Mouse (Mus musculus): Measurements from ENCODE around the gene Phb. TPM values are rescaled to one million over a fixed set of nuclear protein-coding genes. Genes with fewer than 3 reads are reported as not detected.
A peak's percentile ranks its signal among the peaks of the same experiment; 100 is the strongest.

Gene Phb
- polyA plus RNA-seq, 1 experiment from 2014 or later, result 205 TPM

DNA sequence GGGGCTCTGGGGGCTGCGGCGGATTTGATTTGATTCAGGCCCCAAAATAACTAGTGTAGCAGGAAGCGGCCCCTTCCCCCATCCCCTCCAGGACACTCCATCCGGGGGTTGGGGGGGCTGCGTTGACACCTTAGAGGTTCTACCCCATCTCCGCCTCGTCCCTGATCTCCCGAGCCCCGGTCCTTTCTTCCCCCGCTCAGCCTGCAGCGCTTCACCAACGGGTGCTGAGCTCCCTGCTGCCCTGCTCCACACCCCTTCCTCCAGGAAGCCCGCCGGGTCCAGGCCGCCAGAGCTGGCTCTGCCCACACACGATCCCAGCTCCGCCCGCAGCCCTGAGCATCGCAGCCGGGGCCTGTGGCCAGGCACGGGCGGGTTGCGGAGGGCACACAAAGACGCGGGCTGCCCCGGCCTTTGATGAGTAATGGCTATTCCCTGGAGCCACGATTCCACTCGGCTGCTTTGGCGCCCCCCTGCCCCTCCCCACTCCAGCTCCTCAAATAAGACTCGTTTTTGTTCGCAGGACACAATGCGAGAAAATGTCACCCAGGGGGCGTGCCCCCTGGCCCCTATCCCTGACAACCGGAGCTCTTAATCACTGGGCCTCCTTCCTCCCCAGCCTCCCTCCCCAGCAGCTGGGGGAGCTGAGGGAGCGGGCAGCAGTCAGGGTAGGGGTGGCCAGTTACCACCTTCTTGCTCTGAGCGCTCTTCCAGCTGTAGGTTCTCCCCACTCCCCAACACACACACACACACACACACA lies 21.2 kb upstream of the Phb start:
- ATAC-seq (replicated peaks; ENCODE audit: low FRiP score), result peak; percentile 44; the same call in 1 of the 2 replicates
- 1% methylated on average over 34 of the region's 36 CpGs for WGBS
- Histone ChIP-seq H3K27me3 (ENCODE audit: control insufficient read depth, insufficient read depth, low read length) (peaks cover 12% of the 10 kb centered on the region), H3K27ac (ENCODE audit: low read depth, low read length) (no peak overlapping the region), H3K36me3 (ENCODE audit: control insufficient read depth, insufficient read depth, low read length) (no peaks in the 10 kb centered on the region), H3K4me2 (ENCODE audit: low read depth, low read length, severe bottlenecking) (peak overlapping the region; percentile 46), H3K9me3 (ENCODE audit: control insufficient read depth, low read length) (no peaks in the 10 kb centered on the region), H3K4me3 (ENCODE audit: low read depth, low read length) (0 out of 2 replicates have a peak overlapping the region, but pooled peaks have one; percentile 8), H3K4me1 (replicated peaks; ENCODE audit: control insufficient read depth, insufficient read depth, low read length) (peaks cover 21% of the 10 kb centered on the region), H3K9ac (ENCODE audit: low read length) (peak overlapping the region; percentile 44)
- peak; percentile 80 for DNase-seq (ENCODE audit: low spot score)

DNA sequence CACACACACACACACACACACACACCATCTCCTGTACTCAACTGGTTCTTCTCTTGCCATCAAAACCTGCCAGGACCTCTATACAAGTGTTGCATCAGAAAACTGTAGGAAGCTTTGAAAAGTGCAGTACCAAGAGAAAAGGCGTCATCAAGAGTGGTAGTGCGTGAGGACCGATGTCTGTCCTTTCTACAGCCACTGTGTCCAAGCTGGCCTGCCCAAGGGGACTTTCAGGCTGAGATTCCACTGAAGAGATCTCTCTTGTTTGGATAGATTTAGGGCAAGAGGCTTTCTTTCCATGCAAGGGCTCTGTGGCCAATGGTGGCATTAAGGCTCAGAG lies 20.6 kb upstream of the Phb start:
- Histone ChIP-seq H3K36me3 (ENCODE audit: control insufficient read depth, insufficient read depth, low read length) (no peaks in the 10 kb centered on the region), H3K4me3 (ENCODE audit: low read depth, low read length) (no peak overlapping the region), H3K4me2 (ENCODE audit: low read depth, low read length, severe bottlenecking) (no peak overlapping the region), H3K27me3 (ENCODE audit: control insufficient read depth, insufficient read depth, low read length) (peaks cover 12% of the 10 kb centered on the region), H3K9me3 (ENCODE audit: control insufficient read depth, low read length) (no peaks in the 10 kb centered on the region), H3K9ac (ENCODE audit: low read length) (no peak overlapping the region), H3K4me1 (replicated peaks; ENCODE audit: control insufficient read depth, insufficient read depth, low read length) (peaks cover 21% of the 10 kb centered on the region), H3K27ac (ENCODE audit: low read depth, low read length) (no peak overlapping the region)
- WGBS, result 45% methylated on average over 3 of the region's 3 CpGs
- DNase-seq (ENCODE audit: low spot score), result no peak
- ATAC-seq (replicated peaks; ENCODE audit: low FRiP score), result no peak

DNA sequence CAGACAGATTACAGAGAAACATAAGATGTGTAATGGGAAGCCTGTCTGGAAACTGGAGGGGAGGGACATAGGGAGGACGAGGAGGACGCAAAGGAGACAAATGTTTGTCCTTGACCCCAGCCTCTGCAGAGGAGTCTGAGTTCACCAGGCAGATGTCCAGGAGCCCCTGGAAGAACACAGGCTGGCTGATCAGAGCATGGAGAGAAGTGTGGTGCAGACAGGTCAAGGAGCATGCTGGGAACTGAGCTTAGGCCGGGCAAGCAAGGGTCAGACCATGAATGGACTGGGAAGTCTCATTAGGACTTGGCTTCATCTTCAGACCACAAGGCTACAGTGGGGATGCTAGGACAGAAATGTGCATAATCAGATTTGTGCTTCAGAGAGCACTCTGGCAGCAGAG lies 19.0 kb upstream of the Phb start:
- H3K27ac ChIP-seq (ENCODE audit: low read depth, low read length), result no peak overlapping the region

DNA sequence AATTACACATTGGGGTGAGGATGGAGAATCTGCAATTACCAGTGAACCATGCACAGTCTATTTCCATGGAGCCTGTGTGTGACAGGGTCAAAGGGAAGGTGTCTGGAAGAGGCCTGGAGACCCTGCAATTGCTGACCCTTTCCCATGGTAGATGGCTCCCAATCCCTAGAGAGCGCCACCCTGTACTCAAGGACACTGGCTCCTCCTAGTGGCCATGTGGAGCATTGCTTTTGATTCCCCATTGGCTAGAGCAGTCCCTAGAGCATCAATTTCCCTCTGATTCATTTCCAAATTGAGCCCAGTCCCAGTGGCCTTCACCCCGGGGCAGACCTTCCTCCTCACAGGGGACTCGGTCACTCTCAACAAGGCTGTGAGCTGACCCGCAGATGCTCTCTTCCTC lies 17.9 kb upstream of the Phb start:
- Histone ChIP-seq H3K36me3 (ENCODE audit: control insufficient read depth, insufficient read depth, low read length) (no peaks in the 10 kb centered on the region), H3K4me3 (ENCODE audit: low read depth, low read length) (no peak overlapping the region), H3K9ac (ENCODE audit: low read length) (no peak overlapping the region), H3K4me1 (replicated peaks; ENCODE audit: control insufficient read depth, insufficient read depth, low read length) (peaks cover 17% of the 10 kb centered on the region), H3K4me2 (ENCODE audit: low read depth, low read length, severe bottlenecking) (no peak overlapping the region), H3K9me3 (ENCODE audit: control insufficient read depth, low read length) (no peaks in the 10 kb centered on the region), H3K27ac (ENCODE audit: low read depth, low read length) (no peak overlapping the region), H3K27me3 (ENCODE audit: control insufficient read depth, insufficient read depth, low read length) (peaks cover 12% of the 10 kb centered on the region)
- DNase-seq (ENCODE audit: low spot score), result peak; percentile 87
- peak; percentile 67 for ATAC-seq (replicated peaks; ENCODE audit: low FRiP score)
- 1% methylated on average over 4 of the region's 4 CpGs for WGBS

More for the DNA sequence above, 19.0 kb upstream of the Phb start:
- Histone ChIP-seq H3K4me1 (replicated peaks; ENCODE audit: control insufficient read depth, insufficient read depth, low read length) (peaks cover 19% of the 10 kb centered on the region), H3K4me3 (ENCODE audit: low read depth, low read length) (no peak overlapping the region), H3K36me3 (ENCODE audit: control insufficient read depth, insufficient read depth, low read length) (no peaks in the 10 kb centered on the region), H3K27me3 (ENCODE audit: control insufficient read depth, insufficient read depth, low read length) (peaks cover 12% of the 10 kb centered on the region), H3K9me3 (ENCODE audit: control insufficient read depth, low read length) (no peaks in the 10 kb centered on the region), H3K4me2 (ENCODE audit: low read depth, low read length, severe bottlenecking) (no peak overlapping the region), H3K9ac (ENCODE audit: low read length) (no peak overlapping the region)
- no peak for DNase-seq (ENCODE audit: low spot score)
- ATAC-seq (replicated peaks; ENCODE audit: low FRiP score), result no peak
- 53% methylated on average over 3 of the region's 3 CpGs for WGBS

DNA sequence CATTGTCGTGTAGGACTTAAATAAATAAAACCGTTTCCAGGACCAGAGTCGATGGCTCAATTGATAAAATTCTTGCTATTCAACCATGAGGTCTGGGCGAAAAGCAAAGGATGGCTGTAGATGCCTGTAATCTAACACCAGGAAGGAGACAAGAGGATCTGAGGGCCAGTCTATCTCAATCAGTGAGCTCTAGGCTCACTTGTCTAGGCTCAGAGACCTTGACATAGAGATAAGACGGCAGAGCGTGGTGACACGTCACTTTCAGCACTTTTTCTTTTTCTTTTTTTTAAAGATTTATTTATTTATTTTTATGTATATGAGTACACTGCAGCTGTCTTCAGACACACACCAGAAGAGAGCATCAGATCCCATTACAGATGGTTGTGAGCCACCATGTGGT lies 17.2 kb upstream of the Phb start:
- no peak for DNase-seq (ENCODE audit: low spot score)
- H3K27ac ChIP-seq (ENCODE audit: low read depth, low read length), result no peak overlapping the region
- H3K9ac ChIP-seq (ENCODE audit: low read length), result no peak overlapping the region
- H3K27me3 ChIP-seq (ENCODE audit: control insufficient read depth, insufficient read depth, low read length), result peaks cover 4% of the 10 kb centered on the region
- H3K4me3 ChIP-seq (ENCODE audit: low read depth, low read length), result no peak overlapping the region
- ATAC-seq (replicated peaks; ENCODE audit: low FRiP score), result no peak
- no peak overlapping the region for H3K4me2 ChIP-seq (ENCODE audit: low read depth, low read length, severe bottlenecking)
- H3K36me3 ChIP-seq (ENCODE audit: control insufficient read depth, insufficient read depth, low read length), result no peaks in the 10 kb centered on the region
- H3K4me1 ChIP-seq (replicated peaks; ENCODE audit: control insufficient read depth, insufficient read depth, low read length), result peaks cover 11% of the 10 kb centered on the region
- no peaks in the 10 kb centered on the region for H3K9me3 ChIP-seq (ENCODE audit: control insufficient read depth, low read length)
- 83% methylated on average over 7 of the region's 7 CpGs for WGBS

DNA sequence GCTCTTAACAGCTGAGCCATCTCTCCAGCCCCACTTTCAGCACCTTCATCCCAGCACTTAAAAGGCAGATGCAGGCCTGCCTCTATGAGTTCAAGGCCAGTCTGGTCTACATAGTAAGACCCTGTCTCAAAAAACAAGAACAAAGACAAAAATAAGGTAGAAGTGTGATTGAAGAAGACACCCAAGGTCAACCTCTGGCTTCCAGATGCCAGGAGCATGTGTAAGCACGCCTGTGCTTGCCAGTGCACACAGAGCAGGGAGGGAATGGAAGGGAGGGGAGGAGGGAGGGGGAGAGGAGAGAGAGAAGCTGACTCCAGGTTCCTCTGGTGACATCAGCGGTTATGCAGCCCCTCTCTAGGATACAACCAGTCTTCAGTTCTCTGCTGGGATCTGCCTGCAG lies 16.8 kb upstream of the Phb start:
- Histone ChIP-seq H3K9ac (ENCODE audit: low read length) (no peak overlapping the region), H3K4me3 (ENCODE audit: low read depth, low read length) (no peak overlapping the region), H3K27ac (ENCODE audit: low read depth, low read length) (no peak overlapping the region), H3K36me3 (ENCODE audit: control insufficient read depth, insufficient read depth, low read length) (no peaks in the 10 kb centered on the region), H3K9me3 (ENCODE audit: control insufficient read depth, low read length) (no peaks in the 10 kb centered on the region), H3K27me3 (ENCODE audit: control insufficient read depth, insufficient read depth, low read length) (peaks cover 3% of the 10 kb centered on the region; the same call in 1 of the 2 replicates), H3K4me2 (ENCODE audit: low read depth, low read length, severe bottlenecking) (no peak overlapping the region), H3K4me1 (replicated peaks; ENCODE audit: control insufficient read depth, insufficient read depth, low read length) (peaks cover 8% of the 10 kb centered on the region)
- no peak for DNase-seq (ENCODE audit: low spot score)
- WGBS, result 48% methylated on average over 2 of the region's 2 CpGs
- ATAC-seq (replicated peaks; ENCODE audit: low FRiP score), result no peak

DNA sequence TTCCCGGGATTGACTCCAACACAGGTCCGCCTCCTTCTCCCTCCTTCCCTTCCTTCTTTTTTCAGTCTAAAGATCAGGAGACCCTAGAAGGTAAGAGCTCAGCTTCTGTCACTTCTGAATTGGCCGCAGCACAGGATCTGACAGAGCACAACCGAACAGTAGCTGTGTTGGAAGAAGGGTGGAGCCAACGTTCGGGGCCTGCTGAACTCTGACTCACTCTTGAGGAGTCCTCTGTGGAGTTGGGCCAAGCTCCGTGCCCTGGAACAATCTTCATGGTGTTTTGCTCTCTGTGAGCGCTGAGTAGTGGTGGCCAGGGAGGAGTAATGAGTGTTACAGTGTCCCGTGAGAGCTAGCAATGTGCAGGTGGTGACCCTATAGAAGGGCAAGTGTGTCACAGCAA lies 15.8 kb upstream of the Phb start:
- Histone ChIP-seq H3K4me1 (replicated peaks; ENCODE audit: control insufficient read depth, insufficient read depth, low read length) (no peaks in the 10 kb centered on the region), H3K9me3 (ENCODE audit: control insufficient read depth, low read length) (no peaks in the 10 kb centered on the region), H3K27me3 (ENCODE audit: control insufficient read depth, insufficient read depth, low read length) (no peaks in the 10 kb centered on the region; the same call in 1 of the 2 replicates), H3K4me2 (ENCODE audit: low read depth, low read length, severe bottlenecking) (no peak overlapping the region), H3K36me3 (ENCODE audit: control insufficient read depth, insufficient read depth, low read length) (no peaks in the 10 kb centered on the region), H3K9ac (ENCODE audit: low read length) (no peak overlapping the region), H3K27ac (ENCODE audit: low read depth, low read length) (no peak overlapping the region), H3K4me3 (ENCODE audit: low read depth, low read length) (no peak overlapping the region)
- WGBS, result 79% methylated on average over 9 of the region's 9 CpGs
- DNase-seq (ENCODE audit: low spot score), result no peak
- ATAC-seq (replicated peaks; ENCODE audit: low FRiP score), result no peak

DNA sequence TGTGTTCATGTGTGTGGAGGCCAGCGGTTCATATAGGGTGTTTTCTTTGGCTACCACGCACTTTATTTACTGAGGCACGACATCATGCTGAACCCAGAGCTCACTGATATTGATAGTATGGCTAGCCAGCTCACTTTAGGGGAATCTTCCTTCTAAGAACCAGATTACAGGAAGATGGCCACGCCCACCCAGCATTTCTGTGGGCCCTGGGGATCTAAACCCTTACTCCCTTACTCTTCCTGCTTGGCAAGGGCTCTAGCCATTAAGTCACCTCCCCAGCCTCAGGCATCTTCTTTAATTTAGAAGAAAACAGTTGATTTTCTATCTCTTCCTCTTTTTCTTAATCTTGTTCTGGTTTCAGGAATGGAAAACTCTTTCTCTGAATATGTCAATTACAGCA lies 9.3 kb upstream of the Phb start:
- DNase-seq (ENCODE audit: low spot score) (no peak), ATAC-seq (replicated peaks; ENCODE audit: low FRiP score) (no peak)
- no peak overlapping the region for H3K9ac ChIP-seq (ENCODE audit: low read length)
- H3K36me3 ChIP-seq (ENCODE audit: control insufficient read depth, insufficient read depth, low read length), result no peaks in the 10 kb centered on the region
- no peaks in the 10 kb centered on the region for H3K9me3 ChIP-seq (ENCODE audit: control insufficient read depth, low read length)
- H3K27me3 ChIP-seq (ENCODE audit: control insufficient read depth, insufficient read depth, low read length), result no peaks in the 10 kb centered on the region
- H3K4me1 ChIP-seq (replicated peaks; ENCODE audit: control insufficient read depth, insufficient read depth, low read length), result no peaks in the 10 kb centered on the region
- no peak overlapping the region for H3K4me3 ChIP-seq (ENCODE audit: low read depth, low read length)
- WGBS, result 78% methylated on average over 4 of the region's 4 CpGs
- no peak overlapping the region for H3K4me2 ChIP-seq (ENCODE audit: low read depth, low read length, severe bottlenecking)
- H3K27ac ChIP-seq (ENCODE audit: low read depth, low read length), result no peak overlapping the region

DNA sequence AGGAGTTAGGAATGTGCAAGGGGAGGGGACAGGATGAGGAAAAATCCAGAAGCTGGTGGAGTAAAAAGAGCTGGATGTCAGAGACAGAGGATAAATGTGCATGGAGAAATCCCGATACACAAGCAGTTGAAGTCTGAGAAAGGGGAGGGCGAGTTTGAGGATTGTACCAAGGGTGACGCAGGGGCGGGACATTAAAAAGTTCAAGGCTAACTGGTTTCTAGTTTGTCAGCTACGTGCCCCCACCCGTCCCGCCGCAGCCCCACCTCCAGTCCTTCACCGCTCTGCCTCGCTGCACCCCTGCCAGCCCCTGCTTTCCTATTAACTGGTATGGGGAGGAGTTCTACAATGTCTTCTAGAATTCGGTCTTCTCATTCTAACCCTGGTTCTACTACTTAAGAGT lies 420 bp downstream of the Phb start:
- ATAC-seq (replicated peaks; ENCODE audit: low FRiP score), result peak; percentile 26; the same call in 1 of the 2 replicates
- Histone ChIP-seq H3K27ac (ENCODE audit: low read depth, low read length) (no peak overlapping the region), H3K4me2 (ENCODE audit: low read depth, low read length, severe bottlenecking) (peak overlapping the region; percentile 85), H3K4me3 (ENCODE audit: low read depth, low read length) (peak overlapping the region; percentile 74), H3K9ac (ENCODE audit: low read length) (peak overlapping the region; percentile 71), H3K36me3 (ENCODE audit: control insufficient read depth, insufficient read depth, low read length) (no peaks in the 10 kb centered on the region; the same call in 1 of the 2 replicates), H3K4me1 (replicated peaks; ENCODE audit: control insufficient read depth, insufficient read depth, low read length) (peaks cover 3% of the 10 kb centered on the region), H3K27me3 (ENCODE audit: control insufficient read depth, insufficient read depth, low read length) (no peaks in the 10 kb centered on the region), H3K9me3 (ENCODE audit: control insufficient read depth, low read length) (no peaks in the 10 kb centered on the region)
- no peak for DNase-seq (ENCODE audit: low spot score)
- WGBS, result 4% methylated on average over 11 of the region's 11 CpGs

All from forebrain, embryonic 11.5 days (tissue).